Mouse (Mus musculus) CH12.LX (cell line): ENCODE data around the gene Mroh7. TPM values are rescaled to one million over a fixed set of nuclear protein-coding genes. Genes with fewer than 3 reads are reported as not detected.
"Not testable (repeated sequence)": the region's sequence is repeated elsewhere in the genome, so short reads cannot be mapped to it uniquely, and the experiment has no call there.

ENCODE experiments used
- DNase-seq: peaks from one replicate; pipeline ENCODE4 v3.0.0-alpha.2; 2013; ENCODE audit errors: extremely low read depth
- H3K27ac ChIP-seq: 2 replicates; pipeline ENCODE4 v1.5.1; 2012; ENCODE audit warnings: low read depth, mild to moderate bottlenecking, control low read depth, moderate library complexity; ENCODE audit not compliant: insufficient read depth
- H3K27me3 ChIP-seq: replicated peaks from 2 replicates; pipeline ENCODE3; 2012; ENCODE audit warnings: inconsistent platforms
- H3K36me3 ChIP-seq, 2 experiments: replicated peaks in 1 of 2; 2 replicates each; pipeline versions ENCODE3 to v1.6.1; 2012; ENCODE audit warnings: inconsistent platforms in 1 of 2, low read length in 1 of 2, mild to moderate bottlenecking in 1 of 2, mixed read lengths in 1 of 2, moderate library complexity in 1 of 2; ENCODE audit not compliant: control insufficient read depth in 1 of 2, insufficient read depth in 1 of 2
- H3K4me1 ChIP-seq, 2 experiments: 2 replicates each; pipeline ENCODE4 v1.6.1; 2012; ENCODE audit warnings: inconsistent platforms in 1 of 2, moderate library complexity in 1 of 2; ENCODE audit not compliant: insufficient read depth in 2 of 2, control insufficient read depth in 1 of 2
- H3K4me2 ChIP-seq: 2 replicates; pipeline ENCODE4 v1.6.1; 2012; ENCODE audit warnings: low read depth, mild to moderate bottlenecking, control low read depth; ENCODE audit not compliant: poor library complexity, insufficient read depth, severe bottlenecking
- H3K4me3 ChIP-seq, 3 experiments: fragments of 150-350 bp in 1 of 3; sonication (generic) in 1 of 3; replicated peaks in 1 of 3; 2 replicates each; pipeline versions ENCODE3 to v1.5.1; 2011 to 2012; ENCODE audit warnings: low read depth in 2 of 3, low read length in 2 of 3, mild to moderate bottlenecking in 2 of 3, moderate library complexity in 2 of 3, control low read depth in 1 of 3, improper control_type of control experiment in 1 of 3, inconsistent platforms in 1 of 3, mixed read lengths in 1 of 3; ENCODE audit not compliant: poor library complexity in 1 of 3
- H3K79me2 ChIP-seq: replicated peaks from 2 replicates; pipeline ENCODE4 v1.6.1; 2012; ENCODE audit warnings: mild to moderate bottlenecking, moderate library complexity; ENCODE audit not compliant: control insufficient read depth, poor library complexity, insufficient read depth, severe bottlenecking; ENCODE audit errors: extremely low read depth
- H3K9ac ChIP-seq: 2 replicates; pipeline ENCODE4 v1.6.1; 2012; ENCODE audit warnings: low read depth, mild to moderate bottlenecking, control low read depth, moderate library complexity; ENCODE audit not compliant: insufficient read depth
- H3K9me3 ChIP-seq: replicated peaks from 2 replicates; pipeline ENCODE3; 2012; ENCODE audit warnings: low read length, inconsistent platforms, mixed read lengths
- CHD1 ChIP-seq: IDR thresholded peaks from 2 replicates; pipeline ENCODE4 v1.6.1; 2012; ENCODE audit warnings: low read depth, low read length, improper control_type of control experiment, inconsistent platforms
- CHD2 ChIP-seq: IDR thresholded peaks from 2 replicates; pipeline ENCODE4 v1.6.1; 2011; ENCODE audit warnings: low read length, improper control_type of control experiment
- CTCF ChIP-seq, 2 experiments: IDR thresholded peaks in 1 of 2; conservative IDR thresholded peaks in 1 of 2; 2 replicates each; pipeline ENCODE4 v1.5.1; 2011 to 2012; ENCODE audit warnings: low read depth in 2 of 2, low read length in 2 of 2, improper control_type of control experiment in 1 of 2, inconsistent platforms in 1 of 2, mild to moderate bottlenecking in 1 of 2, moderate library complexity in 1 of 2
- E2F4 ChIP-seq: IDR thresholded peaks from 2 replicates; pipeline ENCODE4 v1.6.1; 2011; ENCODE audit warnings: low read depth, low read length, improper control_type of control experiment; ENCODE audit not compliant: insufficient replicate concordance
- ETS1 ChIP-seq: conservative IDR thresholded peaks from 2 replicates; pipeline ENCODE4 v1.6.1; 2012; ENCODE audit warnings: low read depth, mild to moderate bottlenecking, inconsistent platforms, low read length, improper control_type of control experiment, moderate library complexity
- GABPA ChIP-seq: IDR thresholded peaks from 2 replicates; pipeline ENCODE4 v1.6.1; 2012; ENCODE audit warnings: low read depth, low read length, improper control_type of control experiment, inconsistent platforms; ENCODE audit not compliant: insufficient replicate concordance
- HCFC1 ChIP-seq: IDR thresholded peaks from 2 replicates; pipeline ENCODE4 v1.6.1; 2012; ENCODE audit warnings: low read depth, mild to moderate bottlenecking, inconsistent platforms, low read length, improper control_type of control experiment
- IRF4 ChIP-seq: IDR thresholded peaks from 2 replicates; pipeline ENCODE4 v1.6.1; 2014; ENCODE audit warnings: low read depth, mild to moderate bottlenecking, inconsistent platforms, low read length, improper control_type of control experiment
- JUN ChIP-seq: IDR thresholded peaks from 2 replicates; pipeline ENCODE4 v1.6.1; 2011; ENCODE audit warnings: low read depth, mild to moderate bottlenecking, low read length, improper control_type of control experiment, moderate library complexity; ENCODE audit not compliant: insufficient read depth
- JUND ChIP-seq: conservative IDR thresholded peaks from 2 replicates; pipeline ENCODE4 v1.6.1; 2011; ENCODE audit warnings: low read depth, low read length, improper control_type of control experiment
- KAT2A ChIP-seq: IDR thresholded peaks from 2 replicates; pipeline ENCODE4 v1.6.1; 2012; ENCODE audit warnings: low read length, improper control_type of control experiment, inconsistent platforms; ENCODE audit not compliant: insufficient replicate concordance
- MAFK ChIP-seq: IDR thresholded peaks from 2 replicates; pipeline ENCODE4 v1.6.1; 2011; ENCODE audit warnings: low read length, improper control_type of control experiment; ENCODE audit not compliant: insufficient replicate concordance
- MAX ChIP-seq: IDR thresholded peaks from 2 replicates; pipeline ENCODE4 v1.6.1; 2011; ENCODE audit warnings: low read length, improper control_type of control experiment
- NELFE ChIP-seq: IDR thresholded peaks from 2 replicates; pipeline ENCODE4 v1.6.1; 2011; ENCODE audit warnings: low read depth, low read length, improper control_type of control experiment
- NRF1 ChIP-seq: IDR thresholded peaks from 2 replicates; pipeline ENCODE4 v1.6.1; 2014; ENCODE audit warnings: low read depth, mild to moderate bottlenecking, inconsistent platforms, low read length, improper control_type of control experiment, moderate library complexity
- PAX5 ChIP-seq: IDR thresholded peaks from 2 replicates; pipeline ENCODE4 v1.6.1; 2012; ENCODE audit warnings: low read length, inconsistent platforms, mixed read lengths
- POLR2A ChIP-seq: IDR thresholded peaks from 2 replicates; pipeline ENCODE4 v1.6.1; 2011; ENCODE audit warnings: low read depth, mild to moderate bottlenecking, improper control_type of control experiment, low read length
- POLR2AphosphoS2 ChIP-seq: IDR thresholded peaks from 2 replicates; pipeline ENCODE4 v1.6.1; 2011; ENCODE audit warnings: low read depth, low read length, improper control_type of control experiment
- RAD21 ChIP-seq: IDR thresholded peaks from 2 replicates; pipeline ENCODE4 v1.6.1; 2011; ENCODE audit warnings: low read depth, mild to moderate bottlenecking, low read length, improper control_type of control experiment, moderate library complexity
- TBP ChIP-seq: conservative IDR thresholded peaks from 2 replicates; pipeline ENCODE4 v1.6.1; 2011; ENCODE audit warnings: low read depth, low read length, improper control_type of control experiment
- UBTF ChIP-seq: IDR thresholded peaks from 2 replicates; pipeline ENCODE4 v1.6.1; 2012; ENCODE audit warnings: low read depth, mild to moderate bottlenecking, inconsistent platforms, low read length, improper control_type of control experiment, moderate library complexity
- USF1 ChIP-seq: IDR thresholded peaks from 2 replicates; pipeline ENCODE4 v1.6.1; 2014; ENCODE audit warnings: low read depth, mild to moderate bottlenecking, inconsistent platforms, low read length, improper control_type of control experiment
- USF2 ChIP-seq: conservative IDR thresholded peaks from 2 replicates; pipeline ENCODE4 v1.6.1; 2011; ENCODE audit warnings: low read depth, low read length, improper control_type of control experiment
- ZC3H11A ChIP-seq: IDR thresholded peaks from 2 replicates; pipeline ENCODE4 v1.6.1; 2012; ENCODE audit warnings: low read depth, mild to moderate bottlenecking, inconsistent platforms, low read length, improper control_type of control experiment
- dilution Hi-C: fragments of 300-500 bp; cut with MboI; formaldehyde crosslinking; loops from 2 replicates; pipeline ENCODE4 v1.14.3; 2020; ENCODE audit warnings: low sequenced_read_pairs; ENCODE audit not compliant: extremely low pct_unique_long_range_greater_than_20kb, extremely low pct_ligation_motif_present
- in situ Hi-C: fragments of 300-500 bp; cut with MboI; formaldehyde crosslinking; loops from 3 replicates; pipeline ENCODE4 v1.14.3; 2019; ENCODE audit warnings: low sequenced_read_pairs, low pct_ligation_motif_present, low pct_unique_long_range_greater_than_20kb, mixed read lengths
- polyA plus RNA-seq: library from polyadenylated mRNA; unstranded; fragments of >175 nt; gene quantifications from 2 replicates; pipeline ENCODE4 v1.2.1, GENCODE M21; 2012; ENCODE audit warnings: low read depth; ENCODE audit not compliant: insufficient read length
- total RNA-seq, 2 experiments: library from RNA; depleted of rRNA; stranded (reverse); fragments of 300-350 nt in 1 of 2; fragments of >200 nt in 1 of 2; gene quantifications; 2 replicates each; pipeline ENCODE4 v1.2.3; 2012 to 2014

Mroh7 gene
- total and polyA plus RNA-seq, 3 experiments = not detected

GRCm38 (mm10) chr4:106737904-106738303 lies 7.2 kb upstream of the Mroh7 start:
- in situ Hi-C loops = no loop called here
- no peak overlapping the region for H3K27ac ChIP-seq
- no peaks in the 10 kb centered on the region for H3K79me2 ChIP-seq
- DNase-seq = no peak
- H3K4me2 ChIP-seq = no peak overlapping the region
- H3K4me1 ChIP-seq = peaks cover 2 to 33% of the 10 kb centered on the region in 2 experiments; a peak in 3 of 4 replicates
- H3K36me3 ChIP-seq = no peaks in the 10 kb centered on the region
- no peaks in the 10 kb centered on the region for H3K9me3 ChIP-seq
- dilution Hi-C loops = no loop called here
- TF ChIP-seq POLR2A (no peak), GABPA (no peak), PAX5 (no peak), USF2 (no peak), ETS1 (no peak), USF1 (no peak), UBTF (no peak), CHD1 (no peak), NRF1 (no peak), KAT2A (no peak), NELFE (no peak), JUND (no peak), TBP (no peak), RAD21 (no peak), CHD2 (no peak)
- no peak overlapping the region for H3K9ac ChIP-seq
- no peaks in the 10 kb centered on the region for H3K27me3 ChIP-seq
- H3K4me3 ChIP-seq = no peak overlapping the region

GRCm38 (mm10) chr4:106736884-106737283 lies 6.2 kb upstream of the Mroh7 start:
- in situ Hi-C loops, H3K36me3 ChIP-seq, H3K27me3 ChIP-seq, H3K9ac ChIP-seq, H3K79me2 ChIP-seq, DNase-seq, H3K4me2 ChIP-seq, H3K4me3 ChIP-seq, H3K9me3 ChIP-seq, H3K27ac ChIP-seq, dilution Hi-C loops: not testable (repeated sequence)
- peaks cover 2 to 38% of the 10 kb centered on the region in 2 experiments; a peak in 3 of 4 replicates for H3K4me1 ChIP-seq

- no peak for TF ChIP-seq CHD2
- no peak for TF ChIP-seq NELFE
- TF ChIP-seq CTCF (conservative IDR thresholded peaks at IDR 0.05 in 1 of 2, IDR thresholded peaks at IDR 0.05 in 1 of 2; ENCODE audit: low read depth in 2 of 2, low read length in 2 of 2) = no peak
- no peak for TF ChIP-seq MAFK
- no peak for TF ChIP-seq GABPA
- no peak for TF ChIP-seq MAX
- TF ChIP-seq ETS1 = no peak
- TF ChIP-seq KAT2A = no peak
- TF ChIP-seq E2F4 = no peak
- no peak for TF ChIP-seq IRF4
- no peak for TF ChIP-seq POLR2AphosphoS2
- TF ChIP-seq ZC3H11A = no peak
- TF ChIP-seq PAX5 = no peak
- no peak for TF ChIP-seq HCFC1
- TF ChIP-seq CHD1 = no peak
- TF ChIP-seq TBP = no peak
- no peak for TF ChIP-seq UBTF
- no peak for TF ChIP-seq JUN
- no peak within 1 kb of the TSS for H3K27ac ChIP-seq
- H3K27me3 ChIP-seq = peaks cover 8% of the 10 kb centered on the region
- H3K79me2 ChIP-seq = no peaks in the 10 kb centered on the region
- DNase-seq = no peak
- no peak within 1 kb of the TSS for H3K4me2 ChIP-seq
- dilution Hi-C loops = no loop called here
- H3K36me3 ChIP-seq = no peaks in the 10 kb centered on the region
- no peak within 1 kb of the TSS for H3K4me3 ChIP-seq
- in situ Hi-C loops = no loop called here
- H3K9me3 ChIP-seq = no peaks in the 10 kb centered on the region
- H3K9ac ChIP-seq = no peak within 1 kb of the TSS
- H3K4me1 ChIP-seq = peaks cover 2 to 38% of the 10 kb centered on the region in 2 experiments; a peak in 3 of 4 replicates
Observed at GRCm38 (mm10) chr4:106733636-106734035, 2.9 kb upstream of the Mroh7 start, which contains the start of gene Fam151a. Gene Fam151a (plus strand): TSS chr4:106733889.
